Mouse (Mus musculus) MEL (cell line): Measurements from ENCODE around the gene Gzmb.
"Not testable (repeated sequence)": the region's sequence is repeated elsewhere in the genome, so short reads cannot be mapped to it uniquely, and the experiment has no call there.

Experiments
- E2F4 ChIP-seq: IDR thresholded peaks from 2 replicates; pipeline ENCODE4 v1.6.1; 2011; ENCODE audit warnings: low read depth, low read length, improper control_type of control experiment, borderline replicate concordance
- HCFC1 ChIP-seq: IDR thresholded peaks from 2 replicates; pipeline ENCODE4 v1.6.1; 2012; ENCODE audit warnings: low read depth, mild to moderate bottlenecking, inconsistent platforms, low read length, improper control_type of control experiment, moderate library complexity
- MEF2A ChIP-seq: IDR thresholded peaks from 2 replicates; pipeline ENCODE4 v1.6.1; 2014; ENCODE audit warnings: low read depth, mild to moderate bottlenecking, inconsistent platforms, low read length, improper control_type of control experiment; ENCODE audit not compliant: poor library complexity, insufficient replicate concordance, severe bottlenecking; ENCODE audit errors: extremely low read depth
- POLR2A ChIP-seq, 2 experiments: IDR thresholded peaks; 2 replicates each; pipeline ENCODE4 v1.6.1; 2011 to 2012; ENCODE audit warnings: low read length in 2 of 2, mild to moderate bottlenecking in 2 of 2, control low read depth in 1 of 2, improper control_type of control experiment in 1 of 2, low read depth in 1 of 2, moderate library complexity in 1 of 2; ENCODE audit not compliant: control insufficient read depth in 1 of 2, insufficient read depth in 1 of 2, poor library complexity in 1 of 2
- POLR2AphosphoS2 ChIP-seq: IDR thresholded peaks from 2 replicates; pipeline ENCODE4 v1.6.1; 2011; ENCODE audit warnings: low read length, improper control_type of control experiment
- TAL1 ChIP-seq: IDR thresholded peaks from 2 replicates; pipeline ENCODE4 v1.6.1; 2012; ENCODE audit warnings: mild to moderate bottlenecking, inconsistent platforms, low read length, moderate library complexity, mixed read lengths
- ZKSCAN1 ChIP-seq: IDR thresholded peaks from 2 replicates; pipeline ENCODE4 v1.6.1; 2012; ENCODE audit warnings: low read depth, mild to moderate bottlenecking, inconsistent platforms, low read length, improper control_type of control experiment, moderate library complexity
- ZNF384 ChIP-seq: IDR thresholded peaks from 2 replicates; pipeline ENCODE4 v1.6.1; 2012; ENCODE audit warnings: low read depth, mild to moderate bottlenecking, inconsistent platforms, low read length, improper control_type of control experiment

- TF ChIP-seq ZNF384; POLR2A (IDR thresholded peaks at IDR 0.05; ENCODE audit: control insufficient read depth in 1 of 2, insufficient read depth in 1 of 2, low read depth in 1 of 2, low read length in 2 of 2, poor library complexity in 1 of 2); POLR2AphosphoS2; MEF2A; E2F4; HCFC1; TAL1; ZKSCAN1: not testable (repeated sequence)
Measured at GRCm38 (mm10) chr14:56276096-56276495, 14.0 kb upstream of the Gzmb start.
